Mouse (Mus musculus) hindbrain, embryonic 10.5 days (tissue): ENCODE results near the gene Arfip2. TPM values are rescaled to one million over a fixed set of nuclear protein-coding genes. Genes with fewer than 3 reads are reported as not detected.

Experiments
- DNase-seq: peaks from one replicate; pipeline ENCODE4 v3.0.0-alpha.2; 2017; ENCODE audit warnings: low spot score
- H3K27ac ChIP-seq: fragments of 300-500 bp; sonication (generic); 2 replicates; pipeline ENCODE4 v1.5.1; 2016; ENCODE audit warnings: mild to moderate bottlenecking, moderate library complexity
- H3K27me3 ChIP-seq: fragments of 300-500 bp; sonication (generic); 2 replicates; pipeline ENCODE4 v1.6.1; 2016; ENCODE audit warnings: mild to moderate bottlenecking; ENCODE audit not compliant: poor library complexity, insufficient read depth, severe bottlenecking
- H3K36me3 ChIP-seq: fragments of 300-500 bp; sonication (generic); 2 replicates; pipeline ENCODE4 v1.6.1; 2016; ENCODE audit warnings: mild to moderate bottlenecking, moderate library complexity
- H3K4me1 ChIP-seq: fragments of 300-500 bp; sonication (generic); replicated peaks from 2 replicates; pipeline ENCODE4 v1.6.1; 2016; ENCODE audit warnings: mild to moderate bottlenecking
- H3K4me3 ChIP-seq: fragments of 300-500 bp; sonication (generic); 2 replicates; pipeline ENCODE4 v1.5.1; 2016; ENCODE audit warnings: mild to moderate bottlenecking, moderate library complexity
- H3K9me3 ChIP-seq: fragments of 300-500 bp; sonication (generic); 2 replicates; pipeline ENCODE4 v1.6.1; 2016; ENCODE audit warnings: mild to moderate bottlenecking, moderate library complexity
- WGBS: fragments of 180-500 bp; shearing (Covaris S2); methylation state at CpG from one replicate; pipeline ENCODE4 v1.1.7; 2016; 5-methylcytosine and 5-hydroxymethylcytosine counted together
- polyA plus RNA-seq: library from polyadenylated mRNA; unstranded; fragments of >200 nt; fragmentation: Nextera tagmentation; extraction: Ambion mirVana; gene quantifications from 2 replicates; pipeline ENCODE4 v1.2.1, GENCODE M21; 2016

Gene Arfip2
- 58.4 and 69.7 TPM in 2 replicates for polyA plus RNA-seq

GRCm38 (mm10) chr7:105640233-105640893 is at the start of gene Arfip2, which contains the start of gene Gm45799:
Gene Arfip2, minus strand, starts transcription at chr7:105640416.
Gene Gm45799, plus strand, starts transcription at chr7:105640552.
- Histone ChIP-seq H3K4me1 (peaks cover 28% of the 10 kb centered on the region), H3K4me3 (peak within 1 kb of the TSS; percentile 82), H3K36me3 (peaks cover 46% of the 10 kb centered on the region), H3K9me3 (no peaks in the 10 kb centered on the region), H3K27ac (peak within 1 kb of the TSS; percentile 87), H3K27me3 (peaks cover 6% of the 10 kb centered on the region)
- WGBS = under 1% methylated on average over 45 of the region's 45 CpGs
- peak; percentile 98 for DNase-seq

GRCm38 (mm10) chr7:105685541-105686197 is 45.5 kb upstream of the Arfip2 start:
- 17% methylated on average over 13 of the region's 13 CpGs for WGBS
- H3K27me3 ChIP-seq = no peaks in the 10 kb centered on the region; the same call in 1 of the 2 replicates
- H3K9me3 ChIP-seq = no peaks in the 10 kb centered on the region
- no peaks in the 10 kb centered on the region for H3K36me3 ChIP-seq
- H3K27ac ChIP-seq = no peak overlapping the region
- peak overlapping the region; percentile 34 for H3K4me3 ChIP-seq
- DNase-seq = peak; percentile 7
- peaks cover 5% of the 10 kb centered on the region; the same call in 1 of the 2 replicates for H3K4me1 ChIP-seq

- no peaks in the 10 kb centered on the region for H3K9me3 ChIP-seq
- WGBS = 3% methylated on average over 17 of the region's 17 CpGs
- H3K4me1 ChIP-seq = peaks cover 13% of the 10 kb centered on the region
- peak; percentile 77 for DNase-seq
- H3K27ac ChIP-seq = peak within 1 kb of the TSS; percentile 73
- peaks cover 5% of the 10 kb centered on the region; the same call in 1 of the 2 replicates for H3K36me3 ChIP-seq
- peak within 1 kb of the TSS; percentile 51 for H3K4me3 ChIP-seq
- no peaks in the 10 kb centered on the region for H3K27me3 ChIP-seq
These were observed 10.6 kb upstream of the Arfip2 start, which contains the start of gene Dnhd1 for GRCm38 (mm10) chr7:105650639-105651435. Gene Dnhd1, plus strand, starts transcription at chr7:105650827.

- H3K4me1 ChIP-seq = peaks cover 28% of the 10 kb centered on the region
- peak overlapping the region; percentile 82 for H3K4me3 ChIP-seq
- no peak for DNase-seq
- no peaks in the 10 kb centered on the region for H3K27me3 ChIP-seq
- no peaks in the 10 kb centered on the region for H3K9me3 ChIP-seq
- no peak overlapping the region for H3K27ac ChIP-seq
- WGBS = 77% methylated on average over 3 of the region's 3 CpGs
- peaks cover 31% of the 10 kb centered on the region for H3K36me3 ChIP-seq
These were observed 1.7 kb upstream of the Arfip2 start for GRCm38 (mm10) chr7:105641936-105642335.

- Histone ChIP-seq H3K36me3 (peaks cover 41% of the 10 kb centered on the region), H3K4me3 (peak overlapping the region; percentile 82), H3K27ac (peak overlapping the region; percentile 87), H3K9me3 (no peaks in the 10 kb centered on the region), H3K27me3 (0 out of 2 replicates have a peak, but pooled peaks cover under 1% of the 10 kb centered on the region), H3K4me1 (peaks cover 28% of the 10 kb centered on the region)
- no peak for DNase-seq
- under 1% methylated on average over 18 of the region's 18 CpGs for WGBS
These were observed 659 bp upstream of the Arfip2 start for GRCm38 (mm10) chr7:105640894-105641255.

GRCm38 (mm10) chr7:105639756-105640155 is 460 bp downstream of the Arfip2 start, which contains the start of gene Timm10b:
Gene Timm10b, plus strand, starts transcription at chr7:105640056.
- WGBS = 3% methylated on average over 2 of the region's 2 CpGs

GRCm38 (mm10) chr7:105639304-105639703 is 912 bp downstream of the Arfip2 start:
- Histone ChIP-seq H3K4me3 (peak overlapping the region; percentile 82), H3K9me3 (no peaks in the 10 kb centered on the region), H3K36me3 (peaks cover 46% of the 10 kb centered on the region), H3K4me1 (peaks cover 32% of the 10 kb centered on the region), H3K27ac (0 out of 2 replicates have a peak overlapping the region, but pooled peaks have one; percentile 87), H3K27me3 (peaks cover 17% of the 10 kb centered on the region)
- 81% methylated on average over 9 of the region's 9 CpGs for WGBS
- DNase-seq = no peak

More at GRCm38 (mm10) chr7:105639756-105640155, 460 bp downstream of the Arfip2 start, which contains the start of gene Timm10b:
- Histone ChIP-seq H3K36me3 (peaks cover 46% of the 10 kb centered on the region), H3K4me3 (peak within 1 kb of the TSS; percentile 82), H3K9me3 (no peaks in the 10 kb centered on the region), H3K4me1 (peaks cover 28% of the 10 kb centered on the region), H3K27me3 (peaks cover 12% of the 10 kb centered on the region), H3K27ac (peak within 1 kb of the TSS; percentile 87)
- no peak for DNase-seq

GRCm38 (mm10) chr7:105638776-105639175 is 1.4 kb downstream of the Arfip2 start:
- no peak for DNase-seq
- WGBS = 94% methylated on average over 6 of the region's 6 CpGs
- Histone ChIP-seq H3K36me3 (peaks cover 41% of the 10 kb centered on the region), H3K9me3 (no peaks in the 10 kb centered on the region), H3K27ac (no peak overlapping the region), H3K27me3 (peaks cover 19% of the 10 kb centered on the region), H3K4me1 (peaks cover 37% of the 10 kb centered on the region), H3K4me3 (peak overlapping the region; percentile 82; the same call in 1 of the 2 replicates)

GRCm38 (mm10) chr7:105635726-105636125 is 4.5 kb downstream of the Arfip2 start:
- Histone ChIP-seq H3K27me3 (peaks cover 19% of the 10 kb centered on the region), H3K4me3 (no peak overlapping the region), H3K9me3 (no peaks in the 10 kb centered on the region), H3K36me3 (peaks cover 30% of the 10 kb centered on the region), H3K4me1 (peaks cover 38% of the 10 kb centered on the region), H3K27ac (no peak overlapping the region)
- 88% methylated on average over 2 of the region's 2 CpGs for WGBS
- DNase-seq = no peak

- Histone ChIP-seq H3K4me1 (peaks cover 32% of the 10 kb centered on the region), H3K36me3 (peaks cover 30% of the 10 kb centered on the region), H3K9me3 (no peaks in the 10 kb centered on the region), H3K27ac (no peak overlapping the region), H3K27me3 (peaks cover 19% of the 10 kb centered on the region), H3K4me3 (peak overlapping the region; percentile 92)
- no peak for DNase-seq
- WGBS = 64% methylated on average over 9 of the region's 9 CpGs
These were observed 5.8 kb downstream of the Arfip2 start for GRCm38 (mm10) chr7:105634272-105634920.

GRCm38 (mm10) chr7:105633801-105634135 is 6.4 kb downstream of the Arfip2 start:
- 3% methylated on average over 10 of the region's 10 CpGs for WGBS
- Histone ChIP-seq H3K36me3 (peaks cover 30% of the 10 kb centered on the region), H3K4me3 (peak overlapping the region; percentile 92), H3K4me1 (peaks cover 32% of the 10 kb centered on the region), H3K9me3 (no peaks in the 10 kb centered on the region), H3K27ac (peak overlapping the region; percentile 93), H3K27me3 (peaks cover 19% of the 10 kb centered on the region)
- DNase-seq = no peak
